Mouse (Mus musculus) layer of hippocampus, adult 9-10 months (tissue): Measurements from ENCODE around the gene Borcs6.

Experiments
- DNase-seq: peaks from one replicate; pipeline ENCODE4 v3.0.0; 2022; ENCODE audit warnings: low spot score

Borcs6 gene

GRCm38 (mm10) chr11:69048151-69048550 lies 11.4 kb upstream of the Borcs6 start:
- DNase-seq: no peak

GRCm38 (mm10) chr11:69050748-69051147 lies 8.8 kb upstream of the Borcs6 start:
- DNase-seq: no peak

DNA sequence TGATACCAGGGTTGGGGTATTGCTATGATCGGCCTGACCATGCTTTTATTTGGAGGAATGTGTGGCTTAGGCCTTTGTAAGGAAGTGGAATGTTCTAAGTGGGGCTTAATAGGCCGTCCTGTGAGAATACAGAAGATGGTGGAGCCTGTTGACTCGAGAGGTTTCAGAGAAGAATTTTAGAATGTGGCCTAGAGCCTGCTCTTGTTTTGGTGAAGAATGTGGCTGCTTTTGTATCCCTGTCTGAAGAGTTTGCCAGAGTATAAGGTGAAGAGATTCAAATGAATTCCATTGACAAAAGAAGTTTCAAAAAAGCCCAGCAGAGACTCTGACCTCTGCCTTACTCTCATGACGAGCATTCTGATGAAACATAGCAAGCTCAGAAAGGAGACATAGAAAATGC lies 7.7 kb upstream of the Borcs6 start:
- DNase-seq: no peak

DNA sequence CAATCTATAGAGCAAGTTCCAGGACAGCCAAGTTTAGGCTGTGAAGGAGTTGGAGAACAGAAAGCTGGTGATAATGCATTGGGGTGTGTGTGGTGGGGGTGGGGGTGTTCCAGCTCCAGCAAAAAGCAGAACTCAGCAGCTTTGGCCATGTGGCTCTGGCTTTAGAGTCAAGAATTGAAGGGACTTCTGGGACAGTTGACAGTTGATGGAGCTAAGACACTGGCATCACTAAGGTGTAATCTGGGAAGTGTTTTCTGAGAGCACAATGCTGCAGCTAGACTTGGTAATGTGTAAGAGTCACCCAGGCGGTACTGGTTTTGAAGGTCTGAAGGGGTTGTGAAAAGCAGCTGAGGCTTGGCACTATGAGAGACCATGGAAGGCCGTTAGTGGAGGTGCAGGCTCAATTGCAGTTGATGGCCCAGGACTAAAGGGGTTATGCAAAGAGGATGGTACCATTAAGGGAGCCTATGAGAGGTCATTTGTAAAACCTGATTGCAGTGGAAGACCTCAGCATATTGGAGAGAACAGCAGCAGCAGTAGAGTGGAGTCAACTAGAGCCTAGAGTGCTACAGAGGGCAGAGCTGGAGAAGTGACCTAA lies 6.6 kb upstream of the Borcs6 start:
- no peak for DNase-seq

DNA sequence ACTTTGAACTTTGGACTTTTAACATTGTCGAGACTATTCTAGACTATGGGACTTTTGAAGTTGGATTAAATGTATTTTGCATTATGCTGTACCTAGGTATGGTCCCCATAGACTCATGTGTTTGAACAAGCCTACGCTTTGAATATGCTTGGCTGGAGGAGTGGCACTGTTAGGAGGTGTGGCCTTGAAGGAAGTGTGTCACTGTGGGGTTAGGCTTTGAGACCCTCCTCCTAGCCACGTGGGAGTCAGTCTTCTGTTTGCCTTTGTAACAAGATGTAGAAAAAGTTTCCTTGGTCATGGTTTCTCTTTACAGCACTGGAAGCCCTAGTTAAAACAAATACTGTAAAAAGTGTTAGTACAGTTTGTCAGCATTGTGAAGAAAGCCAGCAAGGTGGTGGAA lies 5.7 kb upstream of the Borcs6 start:
- DNase-seq: no peak

- no peak for DNase-seq
Measured at GRCm38 (mm10) chr11:69058265-69058664, 1.3 kb upstream of the Borcs6 start.

DNA sequence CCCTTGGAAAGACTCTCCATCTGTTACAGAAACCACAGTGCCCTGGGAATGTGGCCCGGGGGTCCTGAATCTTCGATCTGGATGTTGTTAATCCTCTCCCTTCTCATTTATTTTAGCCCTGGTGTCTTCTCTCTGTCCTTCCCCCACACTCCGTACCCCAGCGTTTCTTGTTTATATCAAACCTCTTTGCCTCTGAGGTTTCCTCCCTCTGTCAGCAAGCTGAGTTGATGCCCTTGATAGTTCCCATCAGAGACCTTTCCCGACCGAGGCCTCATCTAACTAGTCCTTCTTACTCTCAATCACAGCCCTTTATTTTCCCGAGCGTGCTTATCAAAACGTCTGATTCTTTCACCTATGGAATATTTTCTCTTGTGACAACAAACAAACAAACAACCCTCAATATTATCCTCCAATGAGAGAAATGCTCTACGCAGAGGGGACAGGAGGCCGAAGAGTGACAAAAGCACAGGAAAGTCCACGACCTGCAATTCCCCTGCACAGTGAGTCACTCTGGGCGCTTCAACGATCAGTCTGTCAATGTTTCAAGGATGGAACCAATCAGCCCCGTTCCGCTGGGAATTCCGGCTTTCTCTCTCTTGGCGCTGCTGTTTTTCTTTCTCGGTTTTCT lies 674 bp upstream of the Borcs6 start:
- no peak for DNase-seq

- DNase-seq: no peak
Measured at GRCm38 (mm10) chr11:69059975-69060411, 476 bp downstream of the Borcs6 start.

GRCm38 (mm10) chr11:69060448-69061254 lies 1.1 kb downstream of the Borcs6 start:
- DNase-seq: no peak

DNA sequence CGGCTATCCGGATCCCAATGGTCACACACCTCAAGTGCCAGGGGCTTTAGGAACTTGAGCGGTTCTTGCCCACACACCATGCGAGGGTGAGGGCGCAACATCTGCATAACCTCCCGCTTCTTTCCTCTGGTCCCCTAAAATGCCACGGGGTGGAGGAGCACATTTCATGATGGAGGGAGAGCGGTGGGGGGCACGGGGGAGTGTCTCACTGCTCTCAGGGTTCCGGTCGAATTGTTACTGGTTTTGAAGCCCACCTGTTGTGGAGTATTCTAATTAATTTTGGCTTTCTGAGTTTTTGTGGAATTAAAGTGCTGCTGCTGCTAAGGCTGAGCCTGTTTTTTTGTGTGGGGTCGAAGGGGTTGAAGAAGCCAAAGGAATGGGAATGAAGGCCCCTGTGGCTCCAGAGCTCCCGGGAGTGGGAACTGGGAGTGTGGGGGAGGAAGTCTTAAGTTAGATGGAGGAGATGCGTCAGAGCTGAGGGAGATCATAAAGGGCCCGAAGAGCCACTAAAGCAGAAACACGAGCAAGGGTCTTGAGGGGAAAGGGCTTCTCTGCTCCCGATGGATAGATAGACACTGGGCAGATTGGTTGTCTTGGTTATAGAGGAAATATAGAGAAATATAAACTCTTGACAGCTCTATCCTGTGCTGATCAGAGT lies 1.9 kb downstream of the Borcs6 start:
- DNase-seq: no peak

- DNase-seq: peak; percentile 87
Measured at GRCm38 (mm10) chr11:69062194-69062760, 2.8 kb downstream of the Borcs6 start.

DNA sequence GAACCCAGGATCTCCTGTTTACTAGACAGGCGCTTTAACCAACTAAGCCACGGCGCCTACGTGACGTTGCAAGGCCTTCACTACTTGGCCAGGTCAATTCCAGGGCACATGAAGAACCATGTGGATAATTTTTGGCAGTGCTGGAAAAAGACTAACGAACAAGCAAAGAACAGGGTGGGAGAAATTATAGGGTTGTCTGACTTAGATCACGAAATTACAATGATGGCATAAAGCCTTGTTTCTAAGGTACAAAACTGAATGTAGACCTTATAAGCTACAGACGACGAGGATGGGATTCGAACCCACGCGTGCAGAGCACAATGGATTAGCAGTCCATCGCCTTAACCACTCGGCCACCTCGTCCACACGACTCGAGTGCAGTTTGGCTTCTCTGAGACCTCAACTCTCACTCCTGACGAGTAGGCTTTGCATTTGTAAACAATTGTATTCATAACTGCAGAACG lies 3.3 kb downstream of the Borcs6 start:
- peak; percentile 99 for DNase-seq

- DNase-seq: no peak
Measured at GRCm38 (mm10) chr11:69063413-69064201, 4.1 kb downstream of the Borcs6 start.

DNA sequence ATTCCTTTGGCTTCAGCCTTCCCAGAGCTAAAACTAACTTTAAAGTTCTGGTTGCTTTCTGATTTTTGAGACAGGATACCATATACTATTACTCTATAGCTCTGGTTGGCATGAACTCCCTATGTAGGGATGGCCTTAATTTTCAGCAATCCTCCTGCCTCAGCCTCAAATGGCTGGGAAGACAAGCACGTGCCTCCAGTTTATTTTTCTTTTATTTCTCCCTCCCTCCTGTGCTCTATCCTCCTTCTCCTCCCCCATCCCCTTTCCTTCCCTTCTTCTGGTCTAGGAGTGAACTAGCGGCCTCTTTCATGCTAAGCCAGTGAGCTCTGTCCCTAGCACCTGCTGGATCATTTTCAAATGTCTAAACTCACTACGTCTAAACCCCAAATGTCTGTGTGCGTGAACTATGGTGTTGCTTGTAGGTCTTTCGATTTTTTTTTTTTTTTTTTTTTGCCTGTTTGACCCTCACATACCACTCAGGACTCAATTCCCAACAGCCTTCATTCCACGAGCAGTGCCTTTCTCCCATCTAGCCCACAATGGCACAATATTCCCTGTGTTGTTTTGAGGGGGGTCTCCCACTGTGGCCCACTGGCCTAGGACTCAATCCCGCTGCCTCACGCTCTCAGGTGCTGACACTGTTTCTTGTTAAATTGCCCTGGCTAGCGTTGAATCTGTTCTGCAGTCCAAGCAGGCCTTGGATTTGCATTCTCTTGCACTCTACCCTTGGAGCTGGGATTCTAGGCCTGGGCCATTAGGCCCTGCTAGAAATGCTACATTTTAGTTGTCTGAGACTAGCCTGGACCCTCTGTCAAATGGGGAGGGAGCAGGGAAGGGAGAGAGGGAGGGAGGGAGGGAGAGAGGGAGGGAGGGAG lies 5.0 kb downstream of the Borcs6 start:
- DNase-seq: no peak

- no peak for DNase-seq
Measured at GRCm38 (mm10) chr11:69065394-69065925, 5.9 kb downstream of the Borcs6 start.

- no peak for DNase-seq
Measured at GRCm38 (mm10) chr11:69066163-69066861, 6.8 kb downstream of the Borcs6 start.

DNA sequence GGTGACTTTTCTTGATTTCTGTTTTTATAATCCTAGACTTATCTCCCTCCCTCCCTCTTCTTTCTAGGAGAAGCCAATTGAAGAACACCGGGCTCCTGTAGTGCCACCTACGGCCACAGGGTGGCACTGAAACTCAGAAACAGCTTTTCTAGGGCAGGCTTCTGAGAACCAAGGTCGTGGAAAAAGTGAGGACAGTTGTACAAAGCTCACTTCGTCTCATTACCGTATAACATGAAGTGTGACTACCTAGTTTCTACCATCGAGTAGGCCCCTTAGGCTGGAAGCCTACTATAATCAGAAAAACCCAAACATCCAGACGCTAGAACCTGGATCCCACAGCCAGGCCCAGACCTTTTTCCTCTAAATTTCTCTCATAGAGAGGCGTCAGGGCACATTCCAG lies 7.4 kb downstream of the Borcs6 start:
- DNase-seq: peak; percentile 79

- no peak for DNase-seq
Measured at GRCm38 (mm10) chr11:69067601-69068000, 8.1 kb downstream of the Borcs6 start.

DNA sequence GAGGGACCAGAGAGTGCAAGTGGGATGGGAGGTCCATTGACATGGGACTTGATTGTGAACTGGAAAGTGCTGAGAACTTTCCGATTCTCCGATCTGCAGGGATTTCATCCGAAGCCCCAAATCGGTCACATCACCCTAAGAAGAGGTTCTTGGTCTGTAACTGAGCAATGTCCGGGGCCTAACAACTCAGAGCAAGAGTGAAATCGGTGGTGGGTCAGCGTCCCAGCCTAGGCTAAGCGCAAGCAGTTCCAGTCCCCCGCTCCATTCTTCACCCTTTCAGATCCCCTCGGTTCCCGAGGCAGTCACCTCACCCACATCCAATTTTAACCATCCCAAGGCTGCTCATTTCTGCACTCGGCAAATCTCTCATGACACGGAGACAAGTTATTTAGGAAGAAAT lies 10.6 kb downstream of the Borcs6 start:
- DNase-seq: no peak
